9 mouse cellular contexts compared by ENCODE assay signal in the genomic region with DNA sequence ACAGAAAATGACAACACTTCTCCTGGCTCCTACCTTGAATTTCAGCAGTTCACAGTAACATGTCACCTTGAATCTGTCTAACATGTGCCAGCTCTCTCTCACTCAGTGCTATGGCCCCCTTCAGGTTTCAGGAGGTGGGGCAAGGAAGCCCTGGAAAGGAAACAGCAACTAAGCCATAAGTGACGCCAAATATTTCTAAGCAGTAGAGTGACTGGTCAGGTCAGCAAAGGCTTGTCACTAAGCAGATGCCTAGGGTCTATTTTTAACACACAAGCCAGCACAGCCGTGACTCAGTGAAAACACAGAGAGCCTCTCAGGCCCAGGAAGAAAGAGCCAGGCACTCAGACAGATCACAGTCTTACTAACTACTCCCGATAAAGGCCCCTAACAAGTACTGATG. TPM values are rescaled to one million over a fixed set of nuclear protein-coding genes. Genes with fewer than 3 reads are reported as not detected.
DNase-seq lines count a peak whose midpoint lies in the region; ATAC-seq and TF ChIP-seq lines count a peak whose summit lies in the region.
"Had no signal": no experiment of that assay in that cellular context is flagged by ENCODE, and none has a peak within 500 bp of the region (broad histone marks: within the 10 kb centered on the region; RNA-seq: fewer than 3 reads in every experiment).

No protein-coding gene starts in this region.

- H3K4me2 ChIP-seq in liver, embryonic 14.5 days (ENCODE audit: low read depth), result peak overlapping the region; percentile 24
- no peak overlapping the region for H3K4me2 ChIP-seq in midbrain, embryonic 16.5 days (ENCODE audit: low read length)
- H3K4me2 ChIP-seq: limb, embryonic 13.5 days had no signal

- DNase-seq in embryo, embryonic 10.5 days (ENCODE audit: low spot score), result peak; percentile 1
- no peak for DNase-seq in embryo, embryonic 11 days
- DNase-seq in Muller cell, postnatal 12 days (ENCODE audit: inconsistent ontology term), result peak; percentile 37
- peak; percentile 69 for DNase-seq in gastrocnemius, postnatal 25 days
- peak; percentile 30 to 57 (median 55) for DNase-seq in liver, embryonic 14.5 days (ENCODE audit: low read depth in 3 of 3, low spot score in 3 of 3)
- DNase-seq in cerebellum, postnatal 14 days, result no peak
- DNase-seq in ovary, postnatal 36 days (ENCODE audit: low spot score), result no peak

- H3K4me1 ChIP-seq in liver, embryonic 14.5 days (replicated peaks; ENCODE audit: control insufficient read depth in 2 of 2, insufficient read depth in 2 of 2, low read length in 1 of 2), result peaks cover 31 to 32% of the 10 kb centered on the region in 2 experiments
- H3K4me1 ChIP-seq in midbrain, embryonic 16.5 days (ENCODE audit: control insufficient read depth, insufficient read depth, low read length), result no peaks in the 10 kb centered on the region

- H3K27ac ChIP-seq in liver, embryonic 14.5 days, result peak overlapping the region; percentile 63
- no peak overlapping the region for H3K27ac ChIP-seq in midbrain, embryonic 16.5 days (ENCODE audit: low read length)
- H3K27ac ChIP-seq: limb, embryonic 13.5 days had no signal

- H3K36me3 ChIP-seq in liver, embryonic 14.5 days (replicated peaks; ENCODE audit: control insufficient read depth, insufficient read depth, low read depth), result peaks cover under 1% of the 10 kb centered on the region
- 0 out of 2 replicates have a peak, but pooled peaks cover 3% of the 10 kb centered on the region for H3K36me3 ChIP-seq in midbrain, embryonic 16.5 days (ENCODE audit: control insufficient read depth, insufficient read depth, low read length)

- H3K9me3 ChIP-seq in liver, embryonic 14.5 days (ENCODE audit: control insufficient read depth, low read length), result no peaks in the 10 kb centered on the region
- no peaks in the 10 kb centered on the region for H3K9me3 ChIP-seq in midbrain, embryonic 16.5 days (replicated peaks; ENCODE audit: control insufficient read depth, low read length, poor library complexity, severe bottlenecking)
- H3K9me3 ChIP-seq: limb, embryonic 13.5 days had no signal

- no peaks in the 10 kb centered on the region for H3K27me3 ChIP-seq in liver, embryonic 14.5 days (ENCODE audit: control insufficient read depth, insufficient read depth, low read length)
- no peaks in the 10 kb centered on the region for H3K27me3 ChIP-seq in midbrain, embryonic 16.5 days (ENCODE audit: control insufficient read depth, insufficient read depth, low read depth, low read length)
- H3K27me3 ChIP-seq: limb, embryonic 13.5 days had no signal

- H3K9ac ChIP-seq in liver, embryonic 14.5 days (replicated peaks), result peak overlapping the region; percentile 27
- no peak overlapping the region for H3K9ac ChIP-seq in midbrain, embryonic 16.5 days (ENCODE audit: low read depth, low read length)
- H3K9ac ChIP-seq: limb, embryonic 13.5 days had no signal

- peak; percentile 51 for ATAC-seq in liver, embryonic 14.5 days (ENCODE audit: insufficient read depth)
- no peak for ATAC-seq in midbrain, embryonic 16.5 days

- no peak for TF ChIP-seq EP300 in liver, embryonic 14.5 days (IDR thresholded peaks at IDR 0.05; ENCODE audit: low read depth)

- H3K4me3 ChIP-seq in liver, embryonic 14.5 days (ENCODE audit: insufficient read depth in 1 of 2, low read depth in 2 of 2, low read length in 2 of 2), result no peak overlapping the region
- H3K4me3 ChIP-seq in midbrain, embryonic 16.5 days (ENCODE audit: low read depth, low read length), result no peak overlapping the region
- H3K4me3 ChIP-seq: limb, embryonic 13.5 days had no signal

- 18% methylated on average over 3 of the region's 3 CpGs for WGBS in liver, embryonic 14.5 days (ENCODE audit: insufficient replicate concordance)
- 80% methylated on average over 3 of the region's 3 CpGs for WGBS in midbrain, embryonic 16.5 days

- TF ChIP-seq CTCF in liver, embryonic 14.5 days (IDR thresholded peaks at IDR 0.05; ENCODE audit: low read depth), result peak; percentile 37

RNA-seq across cellular contexts. Expression of gene Fyco1, which starts 6.6 kb away (rescaled TPM):
- total RNA-seq in gastrocnemius, postnatal 25 days (2021), result 100 to 1,000 TPM; 172 to 192 TPM
- polyA plus RNA-seq in liver, embryonic 14.5 days (2012; rRNA removed), result 2.1 and 2.5 TPM in 2 replicates
- polyA plus RNA-seq in liver, embryonic 14.5 days (2014; fragmentation: Nextera tagmentation; extraction: Ambion mirVana), result 1.6 and 2.9 TPM in 2 replicates
- polyA plus RNA-seq in midbrain, embryonic 16.5 days (2015; fragmentation: Nextera tagmentation; extraction: Ambion mirVana), result 18.1 and 18.2 TPM in 2 replicates

RNA-seq across cellular contexts. Expression of gene Xcr1, which starts 16.7 kb away (rescaled TPM):
- total RNA-seq in gastrocnemius, postnatal 25 days (2021), result not detected
- polyA plus RNA-seq in liver, embryonic 14.5 days (2012; rRNA removed), result 0.01 TPM in 1 of 2 replicates, not detected in the other
- polyA plus RNA-seq in liver, embryonic 14.5 days (2014; fragmentation: Nextera tagmentation; extraction: Ambion mirVana), result not detected in 2 replicates
- 0.04 TPM in 1 of 2 replicates, not detected in the other for polyA plus RNA-seq in midbrain, embryonic 16.5 days (2015; fragmentation: Nextera tagmentation; extraction: Ambion mirVana)
- polyA plus RNA-seq: limb, embryonic 13.5 days had no signal

RNA-seq across cellular contexts. Expression of gene Cxcr6, which starts 38.8 kb away (rescaled TPM):
- not detected for total RNA-seq in gastrocnemius, postnatal 25 days (2021)
- 0.03 and 0.04 TPM in 2 replicates for polyA plus RNA-seq in liver, embryonic 14.5 days (2012; rRNA removed)
- 0.18 and 0.23 TPM in 2 replicates for polyA plus RNA-seq in liver, embryonic 14.5 days (2014; fragmentation: Nextera tagmentation; extraction: Ambion mirVana)
- polyA plus RNA-seq in midbrain, embryonic 16.5 days (2015; fragmentation: Nextera tagmentation; extraction: Ambion mirVana), result 0.28 TPM in 1 of 2 replicates, not detected in the other

Comparison
In these comparisons a context has a peak if more than half of its experiments do, and no peak if none do; other contexts are left out.
1. DNase-seq: peak in embryo, embryonic 10.5 days (single experiment), Muller cell, postnatal 12 days (single experiment), gastrocnemius, postnatal 25 days (single experiment) and liver, embryonic 14.5 days (3 of 3); none in embryo, embryonic 11 days (single experiment), cerebellum, postnatal 14 days (0 of 2) and ovary, postnatal 36 days (single experiment).